Mouse (Mus musculus) midbrain, embryonic 14.5 days (tissue): Measurements from ENCODE around the gene Olfr123. TPM values are rescaled to one million over a fixed set of nuclear protein-coding genes. Genes with fewer than 3 reads are reported as not detected.

Experiments
- ATAC-seq: fragments of 200-750 bp; cut with Nextera tagmentation; 2 replicates; pipeline ENCODE4 v1.8.0; 2017; ENCODE audit warnings: moderate number of reproducible peaks, moderate library complexity; ENCODE audit not compliant: low FRiP score, low TSS enrichment
- DNase-seq: peaks from one replicate; pipeline ENCODE4 v3.0.0-alpha.2; 2015
- H3K27ac ChIP-seq: fragments of 300-500 bp; sonication (generic); replicated peaks from 2 replicates; pipeline ENCODE4 v1.5.1; 2014; ENCODE audit warnings: mild to moderate bottlenecking, low read depth, low read length, moderate library complexity
- H3K27me3 ChIP-seq: fragments of 300-500 bp; sonication (generic); 2 replicates; pipeline ENCODE4 v1.6.1; 2014; ENCODE audit warnings: low read length, control low read depth, mixed read lengths; ENCODE audit not compliant: control insufficient read depth, insufficient read depth
- H3K36me3 ChIP-seq: fragments of 300-500 bp; sonication (generic); 2 replicates; pipeline ENCODE4 v1.6.1; 2014; ENCODE audit warnings: low read length, control low read depth; ENCODE audit not compliant: control insufficient read depth, insufficient read depth
- H3K4me1 ChIP-seq: fragments of 300-500 bp; sonication (generic); 2 replicates; pipeline ENCODE4 v1.6.1; 2014; ENCODE audit warnings: mild to moderate bottlenecking, antibody characterized with exemption, low read length, control low read depth; ENCODE audit not compliant: control insufficient read depth, insufficient read depth
- H3K4me2 ChIP-seq: fragments of 300-500 bp; sonication (generic); 2 replicates; pipeline ENCODE4 v1.6.1; 2014; ENCODE audit warnings: mild to moderate bottlenecking, low read length, moderate library complexity
- H3K4me3 ChIP-seq: fragments of 300-500 bp; sonication (generic); replicated peaks from 2 replicates; pipeline ENCODE4 v1.5.1; 2014; ENCODE audit warnings: low read depth, low read length
- H3K9ac ChIP-seq: fragments of 300-500 bp; sonication (generic); replicated peaks from 2 replicates; pipeline ENCODE4 v1.6.1; 2014; ENCODE audit warnings: mild to moderate bottlenecking, low read length, moderate library complexity
- H3K9me3 ChIP-seq: fragments of 300-500 bp; sonication (generic); 2 replicates; pipeline ENCODE4 v1.6.1; 2016; ENCODE audit warnings: low read length, control low read depth, mixed read lengths; ENCODE audit not compliant: control insufficient read depth
- WGBS: fragments of 180-500 bp; shearing (Covaris S2); extraction: QIAGEN DNeasy Blood & Tissue Kit; methylation state at CpG from one replicate; pipeline ENCODE4 v1.1.7; 2014; 5-methylcytosine and 5-hydroxymethylcytosine counted together
- polyA plus RNA-seq: library from polyadenylated mRNA; unstranded; fragments of >200 nt; fragmentation: Nextera tagmentation; extraction: Ambion mirVana; gene quantifications from 2 replicates; pipeline ENCODE4 v1.2.1, GENCODE M21; 2014

Olfr123 gene
- not detected in 2 replicates for polyA plus RNA-seq

- Histone ChIP-seq H3K27me3 (no peaks in the 10 kb centered on the region), H3K27ac (no peak within 1 kb of the TSS), H3K4me3 (no peak within 1 kb of the TSS), H3K9me3 (no peaks in the 10 kb centered on the region), H3K9ac (no peak within 1 kb of the TSS), H3K4me2 (no peak within 1 kb of the TSS), H3K36me3 (no peaks in the 10 kb centered on the region), H3K4me1 (no peaks in the 10 kb centered on the region)
- no peak for ATAC-seq
- no peak for DNase-seq
- WGBS = 92% methylated on average over 2 of the region's 2 CpGs
Observed at GRCm38 (mm10) chr17:37793229-37793628, at the start of gene Olfr123. Olfr123 (plus strand) TSS chr17:37793529.

- Histone ChIP-seq H3K4me1 (no peaks in the 10 kb centered on the region), H3K9ac (no peak within 1 kb of the TSS), H3K36me3 (no peaks in the 10 kb centered on the region), H3K4me2 (no peak within 1 kb of the TSS), H3K27ac (no peak within 1 kb of the TSS), H3K9me3 (no peaks in the 10 kb centered on the region), H3K4me3 (no peak within 1 kb of the TSS), H3K27me3 (no peaks in the 10 kb centered on the region)
- 88% methylated on average over 4 of the region's 4 CpGs for WGBS
- DNase-seq (no peak), ATAC-seq (no peak)
Observed at GRCm38 (mm10) chr17:37768307-37768706, 25.0 kb upstream of the Olfr123 start, which contains the start of gene Olfr122. Olfr122 (plus strand) TSS chr17:37768607.

- Histone ChIP-seq H3K36me3 (no peaks in the 10 kb centered on the region), H3K4me3 (no peak within 1 kb of the TSS), H3K27me3 (no peaks in the 10 kb centered on the region), H3K4me2 (no peak within 1 kb of the TSS), H3K27ac (no peak within 1 kb of the TSS), H3K4me1 (no peaks in the 10 kb centered on the region), H3K9ac (no peak within 1 kb of the TSS), H3K9me3 (no peaks in the 10 kb centered on the region)
- ATAC-seq (no peak), DNase-seq (no peak)
- WGBS = 93% methylated on average over 3 of the region's 3 CpGs
Observed at GRCm38 (mm10) chr17:37799588-37799987, 6.3 kb downstream of the Olfr123 start, which contains the start of gene Olfr124. Olfr124 (plus strand) TSS chr17:37799888.

- Histone ChIP-seq H3K9me3 (0 out of 2 replicates have a peak, but pooled peaks cover 2% of the 10 kb centered on the region), H3K36me3 (no peaks in the 10 kb centered on the region), H3K27ac (no peak within 1 kb of the TSS), H3K9ac (no peak within 1 kb of the TSS), H3K27me3 (no peaks in the 10 kb centered on the region), H3K4me3 (no peak within 1 kb of the TSS), H3K4me2 (no peak within 1 kb of the TSS), H3K4me1 (no peaks in the 10 kb centered on the region)
- no peak for ATAC-seq
- no peak for DNase-seq
Observed at GRCm38 (mm10) chr17:37832649-37833048, 39.3 kb downstream of the Olfr123 start, which contains the start of gene Olfr125. Olfr125 (plus strand) TSS chr17:37832949.

GRCm38 (mm10) chr17:37847183-37847582 lies 53.9 kb downstream of the Olfr123 start, which contains the start of gene Olfr126:
Olfr126 (plus strand) TSS chr17:37847483.
- Histone ChIP-seq H3K4me3 (no peak within 1 kb of the TSS), H3K4me2 (no peak within 1 kb of the TSS), H3K36me3 (no peaks in the 10 kb centered on the region), H3K27ac (no peak within 1 kb of the TSS), H3K9me3 (no peaks in the 10 kb centered on the region), H3K27me3 (no peaks in the 10 kb centered on the region), H3K4me1 (no peaks in the 10 kb centered on the region), H3K9ac (no peak within 1 kb of the TSS)
- DNase-seq (no peak), ATAC-seq (no peak)

Other genes with a start within 250 kb of the Olfr123 start
- gene Olfr112, start 224.1 kb upstream of the Olfr123 start, polyA plus RNA-seq = not detected in 2 replicates
- not detected in 2 replicates for gene Olfr113, start 215.9 kb upstream of the Olfr123 start, polyA plus RNA-seq
- gene Olfr114, start 200.8 kb upstream of the Olfr123 start, polyA plus RNA-seq = not detected in 2 replicates
- gene Olfr115, start 166.4 kb upstream of the Olfr123 start, polyA plus RNA-seq = not detected in 2 replicates
- gene Olfr116, start 166.3 kb upstream of the Olfr123 start, polyA plus RNA-seq = not detected in 2 replicates
- not detected in 2 replicates for gene Olfr117, start 129.7 kb upstream of the Olfr123 start, polyA plus RNA-seq
- gene Olfr118, start 126.5 kb upstream of the Olfr123 start, polyA plus RNA-seq = not detected in 2 replicates
- gene Olfr119, start 97.0 kb upstream of the Olfr123 start, polyA plus RNA-seq = not detected in 2 replicates
- gene Olfr120, start 71.7 kb upstream of the Olfr123 start, polyA plus RNA-seq = not detected in 2 replicates
- not detected in 2 replicates for gene Olfr121, start 44.7 kb upstream of the Olfr123 start, polyA plus RNA-seq
- gene Olfr122, start 24.9 kb upstream of the Olfr123 start, polyA plus RNA-seq = not detected in 2 replicates
- gene Olfr124, start 6.4 kb downstream of the Olfr123 start, polyA plus RNA-seq = not detected in 2 replicates
- not detected in 2 replicates for gene Olfr125, start 39.4 kb downstream of the Olfr123 start, polyA plus RNA-seq
- gene Olfr126, start 54.0 kb downstream of the Olfr123 start, polyA plus RNA-seq = not detected in 2 replicates
- gene Olfr127, start 106.9 kb downstream of the Olfr123 start, polyA plus RNA-seq = not detected in 2 replicates
- gene Olfr128, start 127.0 kb downstream of the Olfr123 start, polyA plus RNA-seq = not detected in 2 replicates
- not detected in 2 replicates for gene Olfr761, start 159.6 kb downstream of the Olfr123 start, polyA plus RNA-seq